Mouse (Mus musculus) MEL (cell line): ENCODE measurements at regions not wholly inside any gene's neighbourhood (a gene's known extent, or its start where the extent isn't known, plus 50 kb on each side); places are given as distances from the start of the nearest gene placed in this dataset.

ENCODE experiments used
- DNase-seq: peaks from one replicate; pipeline ENCODE4 v3.0.0; 2011; ENCODE audit warnings: low read depth, low spot score
- H3K27ac ChIP-seq: 2 replicates; pipeline ENCODE4 v1.5.1; 2012; ENCODE audit warnings: low read depth, mild to moderate bottlenecking, control low read depth, low read length, moderate library complexity; ENCODE audit not compliant: control insufficient read depth
- H3K27me3 ChIP-seq, 2 experiments: fragments of 150-350 bp in 1 of 2; sonication (generic) in 1 of 2; 2 replicates each; pipeline ENCODE4 v1.6.1; 2012; ENCODE audit warnings: low read length in 2 of 2, mild to moderate bottlenecking in 2 of 2, improper control_type of control experiment in 1 of 2, moderate library complexity in 1 of 2; ENCODE audit not compliant: insufficient read depth in 2 of 2, control insufficient read depth in 1 of 2
- H3K36me3 ChIP-seq, 2 experiments: 2 replicates each; pipeline ENCODE4 v1.6.1; 2012 to 2014; ENCODE audit warnings: low read length in 2 of 2, improper control_type of control experiment in 1 of 2, inconsistent platforms in 1 of 2, mild to moderate bottlenecking in 1 of 2; ENCODE audit not compliant: insufficient read depth in 2 of 2, control insufficient read depth in 1 of 2
- H3K4me1 ChIP-seq, 2 experiments: fragments of 150-350 bp in 1 of 2; sonication (generic) in 1 of 2; 2 replicates each; pipeline ENCODE4 v1.6.1; 2012; ENCODE audit warnings: low read length in 2 of 2, improper control_type of control experiment in 1 of 2, mild to moderate bottlenecking in 1 of 2; ENCODE audit not compliant: insufficient read depth in 2 of 2, control insufficient read depth in 1 of 2
- H3K4me3 ChIP-seq, 2 experiments: fragments of 150-350 bp in 1 of 2; sonication (generic) in 1 of 2; 2 replicates each; pipeline ENCODE4 v1.5.1; 2012; ENCODE audit warnings: low read depth in 2 of 2, low read length in 2 of 2, mild to moderate bottlenecking in 2 of 2, moderate library complexity in 2 of 2, control low read depth in 1 of 2, improper control_type of control experiment in 1 of 2; ENCODE audit not compliant: control insufficient read depth in 1 of 2, insufficient read depth in 1 of 2
- H3K79me2 ChIP-seq: 2 replicates; pipeline ENCODE4 v1.6.1; 2012; ENCODE audit warnings: mild to moderate bottlenecking, low read length, moderate library complexity; ENCODE audit not compliant: control insufficient read depth, poor library complexity, insufficient read depth
- H3K9ac ChIP-seq: 2 replicates; pipeline ENCODE4 v1.6.1; 2012; ENCODE audit warnings: low read depth, mild to moderate bottlenecking, control low read depth, low read length, moderate library complexity; ENCODE audit not compliant: control insufficient read depth, poor library complexity, severe bottlenecking
- H3K9me3 ChIP-seq: fragments of 150-350 bp; sonication (generic); replicated peaks from 2 replicates; pipeline ENCODE4 v1.6.1; 2012; ENCODE audit warnings: mild to moderate bottlenecking, low read length, improper control_type of control experiment, moderate library complexity; ENCODE audit not compliant: insufficient read depth
- CHD1 ChIP-seq: IDR thresholded peaks from 2 replicates; pipeline ENCODE4 v1.6.1; 2012; ENCODE audit warnings: low read depth, mild to moderate bottlenecking, inconsistent platforms, low read length, improper control_type of control experiment
- CTCF ChIP-seq, 3 experiments: IDR thresholded peaks in 2 of 3; conservative IDR thresholded peaks in 1 of 3; 2 replicates each; pipeline ENCODE4 v1.5.1; 2011 to 2012; ENCODE audit warnings: low read length in 3 of 3, low read depth in 2 of 3, mild to moderate bottlenecking in 2 of 3, improper control_type of control experiment in 1 of 3, inconsistent platforms in 1 of 3, mixed read lengths in 1 of 3, moderate library complexity in 1 of 3; ENCODE audit not compliant: control insufficient read depth in 1 of 3, insufficient read depth in 1 of 3, poor library complexity in 1 of 3, severe bottlenecking in 1 of 3
- E2F4 ChIP-seq: IDR thresholded peaks from 2 replicates; pipeline ENCODE4 v1.6.1; 2011; ENCODE audit warnings: low read depth, low read length, improper control_type of control experiment, borderline replicate concordance
- ELF1 ChIP-seq: IDR thresholded peaks from 2 replicates; pipeline ENCODE4 v1.6.1; 2014; ENCODE audit warnings: low read depth, mild to moderate bottlenecking, inconsistent platforms, low read length, improper control_type of control experiment, moderate library complexity
- EP300 ChIP-seq, 2 experiments: IDR thresholded peaks; 2 replicates each; pipeline ENCODE4 v1.6.1; 2011; ENCODE audit warnings: improper control_type of control experiment in 2 of 2, low read length in 2 of 2, low read depth in 1 of 2, mild to moderate bottlenecking in 1 of 2
- GATA1 ChIP-seq: IDR thresholded peaks from 2 replicates; pipeline ENCODE4 v1.6.1; 2011; ENCODE audit warnings: low read depth, low read length, improper control_type of control experiment
- HCFC1 ChIP-seq: IDR thresholded peaks from 2 replicates; pipeline ENCODE4 v1.6.1; 2012; ENCODE audit warnings: low read depth, mild to moderate bottlenecking, inconsistent platforms, low read length, improper control_type of control experiment, moderate library complexity
- JUND ChIP-seq: IDR thresholded peaks from 2 replicates; pipeline ENCODE4 v1.6.1; 2011; ENCODE audit warnings: low read depth, mild to moderate bottlenecking, improper control_type of control experiment, low read length
- KAT2A ChIP-seq: conservative IDR thresholded peaks from 2 replicates; pipeline ENCODE4 v1.6.1; 2012; ENCODE audit warnings: low read depth, low read length, improper control_type of control experiment, inconsistent platforms
- MAX ChIP-seq: IDR thresholded peaks from 2 replicates; pipeline ENCODE4 v1.6.1; 2011; ENCODE audit warnings: low read length, improper control_type of control experiment
- MAZ ChIP-seq: IDR thresholded peaks from 2 replicates; pipeline ENCODE4 v1.6.1; 2012; ENCODE audit warnings: low read depth, mild to moderate bottlenecking, inconsistent platforms, low read length, improper control_type of control experiment
- MEF2A ChIP-seq: IDR thresholded peaks from 2 replicates; pipeline ENCODE4 v1.6.1; 2014; ENCODE audit warnings: low read depth, mild to moderate bottlenecking, inconsistent platforms, low read length, improper control_type of control experiment; ENCODE audit not compliant: poor library complexity, insufficient replicate concordance, severe bottlenecking; ENCODE audit errors: extremely low read depth
- MYB ChIP-seq: IDR thresholded peaks from 2 replicates; pipeline ENCODE4 v1.6.1; 2011; ENCODE audit warnings: mild to moderate bottlenecking, low read depth, low read length, improper control_type of control experiment
- MYC ChIP-seq: IDR thresholded peaks from 2 replicates; pipeline ENCODE4 v1.6.1; 2011; ENCODE audit warnings: low read depth, mild to moderate bottlenecking, low read length, improper control_type of control experiment, moderate library complexity
- RCOR1 ChIP-seq: IDR thresholded peaks from 2 replicates; pipeline ENCODE4 v1.6.1; 2012; ENCODE audit warnings: low read depth, mild to moderate bottlenecking, inconsistent platforms, low read length, improper control_type of control experiment
- SMC3 ChIP-seq: IDR thresholded peaks from 2 replicates; pipeline ENCODE4 v1.6.1; 2011; ENCODE audit warnings: low read depth, low read length, improper control_type of control experiment
- TAL1 ChIP-seq: IDR thresholded peaks from 2 replicates; pipeline ENCODE4 v1.6.1; 2012; ENCODE audit warnings: mild to moderate bottlenecking, inconsistent platforms, low read length, moderate library complexity, mixed read lengths
- TBP ChIP-seq: IDR thresholded peaks from 2 replicates; pipeline ENCODE4 v1.8.0; 2011; ENCODE audit warnings: low read depth, low read length, improper control_type of control experiment
- TCF12 ChIP-seq: IDR thresholded peaks from 2 replicates; pipeline ENCODE4 v1.6.1; 2014; ENCODE audit warnings: low read depth, mild to moderate bottlenecking, inconsistent platforms, low read length, improper control_type of control experiment, moderate library complexity
- USF1 ChIP-seq: IDR thresholded peaks from 2 replicates; pipeline ENCODE4 v1.6.1; 2014; ENCODE audit warnings: low read depth, mild to moderate bottlenecking, inconsistent platforms, low read length, improper control_type of control experiment, moderate library complexity

DNA sequence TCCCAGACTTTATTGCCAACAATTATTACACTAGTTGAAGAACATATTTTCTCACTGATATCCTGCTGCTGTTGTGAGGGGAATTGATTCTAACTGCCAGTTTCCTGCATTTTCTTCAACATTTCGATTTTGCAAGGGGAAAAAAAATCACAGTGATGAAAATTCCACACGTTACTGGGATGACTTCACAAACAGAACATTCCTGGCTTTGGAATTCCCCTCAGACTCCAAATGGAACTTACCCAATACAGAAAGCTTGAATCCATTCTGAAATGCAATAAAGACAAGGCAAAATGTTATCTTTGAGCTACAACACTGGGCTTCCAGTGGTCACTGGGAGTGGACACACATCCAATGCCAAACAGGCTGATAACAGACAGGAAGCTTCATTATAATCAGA is 546.7 kb upstream of the Jag1 start:
- H3K9me3 ChIP-seq: no peaks in the 10 kb centered on the region

GRCm38 (mm10) chr2:137662216-137662615 is 545.8 kb upstream of the Jag1 start:
- no peaks in the 10 kb centered on the region for H3K36me3 ChIP-seq
- no peak overlapping the region for H3K27ac ChIP-seq
- no peak for DNase-seq
- H3K79me2 ChIP-seq: no peaks in the 10 kb centered on the region
- H3K9me3 ChIP-seq: no peaks in the 10 kb centered on the region
- no peak overlapping the region for H3K9ac ChIP-seq
- no peaks in the 10 kb centered on the region for H3K27me3 ChIP-seq
- H3K4me3 ChIP-seq: no peak overlapping the region
- TF ChIP-seq SMC3 (no peak), JUND (no peak), E2F4 (no peak), MAX (no peak), MYC (no peak), KAT2A (no peak), MYB (no peak), TCF12 (no peak), USF1 (no peak), TAL1 (no peak), MEF2A (no peak), RCOR1 (no peak), HCFC1 (no peak), TBP (no peak), ELF1 (no peak), CTCF (IDR thresholded peaks at IDR 0.05 in 2 of 3, conservative IDR thresholded peaks at IDR 0.05 in 1 of 3; ENCODE audit: control insufficient read depth in 1 of 3, insufficient read depth in 1 of 3, low read depth in 2 of 3, low read length in 3 of 3, poor library complexity in 1 of 3, severe bottlenecking in 1 of 3) (no peak), EP300 (IDR thresholded peaks at IDR 0.05; ENCODE audit: low read depth in 1 of 2, low read length in 2 of 2) (no peak), CHD1 (no peak), MAZ (no peak), GATA1 (no peak)
- no peaks in the 10 kb centered on the region for H3K4me1 ChIP-seq

More for the DNA sequence above, 546.7 kb upstream of the Jag1 start:
- TF ChIP-seq TCF12 (no peak), MAX (no peak)
- TF ChIP-seq, all 39 proteins: peak for 0
- H3K79me2 ChIP-seq: no peaks in the 10 kb centered on the region
- no peaks in the 10 kb centered on the region for H3K36me3 ChIP-seq
- H3K9ac ChIP-seq: no peak overlapping the region
- no peaks in the 10 kb centered on the region for H3K4me1 ChIP-seq
- DNase-seq: no peak
- no peak overlapping the region for H3K27ac ChIP-seq
- no peak overlapping the region for H3K4me3 ChIP-seq
- no peaks in the 10 kb centered on the region for H3K27me3 ChIP-seq
